Mouse (Mus musculus) embryonic facial prominence, embryonic 15.5 days (tissue): ENCODE measurements around the gene Eln. TPM values are rescaled to one million over a fixed set of nuclear protein-coding genes. Genes with fewer than 3 reads are reported as not detected.
A peak's percentile ranks its signal among the peaks of the same experiment; 100 is the strongest.

Experiments
- ATAC-seq: fragments of 200-750 bp; cut with Nextera tagmentation; 2 replicates; pipeline ENCODE4 v1.8.0; 2017; ENCODE audit warnings: low read depth, moderate TSS enrichment; ENCODE audit not compliant: insufficient number of reproducible peaks, low FRiP score, low TSS enrichment
- H3K27ac ChIP-seq: fragments of 300-500 bp; sonication (generic); replicated peaks from 2 replicates; pipeline ENCODE4 v1.5.1; 2015; ENCODE audit warnings: mild to moderate bottlenecking, inconsistent platforms
- H3K27me3 ChIP-seq: fragments of 300-500 bp; sonication (generic); 2 replicates; pipeline ENCODE4 v1.6.1; 2015; ENCODE audit warnings: inconsistent platforms
- H3K36me3 ChIP-seq: fragments of 300-500 bp; sonication (generic); 2 replicates; pipeline ENCODE4 v1.6.1; 2015; ENCODE audit warnings: mild to moderate bottlenecking, inconsistent platforms
- H3K4me1 ChIP-seq: fragments of 300-500 bp; sonication (generic); 2 replicates; pipeline ENCODE4 v1.6.1; 2015; ENCODE audit warnings: inconsistent platforms
- H3K4me2 ChIP-seq: fragments of 300-500 bp; sonication (generic); replicated peaks from 2 replicates; pipeline ENCODE4 v1.6.1; 2015; ENCODE audit warnings: mild to moderate bottlenecking, inconsistent platforms
- H3K4me3 ChIP-seq: fragments of 300-500 bp; sonication (generic); replicated peaks from 2 replicates; pipeline ENCODE4 v1.5.1; 2015; ENCODE audit warnings: mild to moderate bottlenecking, inconsistent platforms
- H3K9ac ChIP-seq: fragments of 300-500 bp; sonication (generic); 2 replicates; pipeline ENCODE4 v1.6.1; 2015; ENCODE audit warnings: inconsistent platforms
- H3K9me3 ChIP-seq: fragments of 300-500 bp; sonication (generic); replicated peaks from 2 replicates; pipeline ENCODE4 v1.6.1; 2016; ENCODE audit warnings: inconsistent platforms
- WGBS: fragments of 180-500 bp; shearing (Covaris S2); methylation state at CpG from one replicate; pipeline ENCODE4 v1.1.7; 2015; 5-methylcytosine and 5-hydroxymethylcytosine counted together
- polyA plus RNA-seq: library from polyadenylated mRNA; unstranded; fragments of >200 nt; fragmentation: Nextera tagmentation; extraction: Ambion mirVana; gene quantifications from 2 replicates; pipeline ENCODE4 v1.2.1, GENCODE M21; 2015

Eln gene
- polyA plus RNA-seq, 1 experiment from 2014 or later = 289 TPM

- H3K4me1 ChIP-seq = peaks cover 79% of the 10 kb centered on the region
- no peak for ATAC-seq
- no peak overlapping the region for H3K9ac ChIP-seq
- peak overlapping the region; percentile 25 for H3K4me2 ChIP-seq
- no peak overlapping the region for H3K27ac ChIP-seq
- no peaks in the 10 kb centered on the region for H3K27me3 ChIP-seq
- H3K4me3 ChIP-seq = peak overlapping the region; percentile 55; the same call in 1 of the 2 replicates
- no peaks in the 10 kb centered on the region for H3K9me3 ChIP-seq
- no peaks in the 10 kb centered on the region; the same call in 1 of the 2 replicates for H3K36me3 ChIP-seq
- 55% methylated on average over 12 of the region's 12 CpGs for WGBS
Measured at GRCm38 (mm10) chr5:134743991-134744390, 3.1 kb downstream of the Eln start.

DNA sequence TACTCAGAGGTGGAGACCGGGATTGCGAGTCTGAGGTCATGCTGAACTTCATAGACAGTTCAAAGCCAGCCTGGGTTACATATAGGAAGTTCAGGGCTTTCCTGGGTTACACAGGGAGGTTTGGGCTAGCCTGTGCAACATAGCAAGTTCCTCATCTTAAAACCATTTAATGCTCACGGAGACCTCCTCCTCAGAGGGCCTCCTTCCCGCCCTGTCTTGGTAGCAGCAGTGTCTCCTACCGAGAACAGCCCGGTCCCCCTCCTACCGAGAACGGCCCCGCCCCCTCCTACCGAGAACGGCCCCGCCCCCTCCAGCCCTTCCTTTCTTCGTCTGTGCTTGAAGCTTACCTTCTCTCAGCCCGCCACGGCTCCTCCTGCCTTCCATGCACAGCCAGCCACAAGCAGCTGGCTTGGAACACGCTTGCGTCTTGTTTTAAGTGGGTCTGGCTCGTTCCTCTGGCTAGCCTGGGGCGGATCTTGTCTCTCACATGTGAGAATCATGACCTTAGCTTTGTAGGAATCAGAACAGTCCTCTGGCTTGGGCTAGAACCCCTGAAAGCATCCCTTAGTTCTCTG is 4.8 kb downstream of the Eln start:
- H3K9ac ChIP-seq = no peak overlapping the region; the same call in 1 of the 2 replicates
- H3K36me3 ChIP-seq = peaks cover 8% of the 10 kb centered on the region
- 10% methylated on average over 18 of the region's 19 CpGs for WGBS
- peak; percentile 41; the same call in 1 of the 2 replicates for ATAC-seq
- H3K27me3 ChIP-seq = no peaks in the 10 kb centered on the region
- H3K4me2 ChIP-seq = peak overlapping the region; percentile 35
- H3K9me3 ChIP-seq = no peaks in the 10 kb centered on the region
- peak overlapping the region; percentile 11 for H3K4me3 ChIP-seq
- H3K27ac ChIP-seq = peak overlapping the region; percentile 73
- H3K4me1 ChIP-seq = peaks cover 67% of the 10 kb centered on the region

- Histone ChIP-seq H3K9ac (no peak overlapping the region), H3K27me3 (no peaks in the 10 kb centered on the region), H3K4me1 (peaks cover 54% of the 10 kb centered on the region), H3K4me2 (no peak overlapping the region), H3K27ac (peak overlapping the region; percentile 69), H3K36me3 (peaks cover 23% of the 10 kb centered on the region), H3K9me3 (no peaks in the 10 kb centered on the region), H3K4me3 (no peak overlapping the region)
- 43% methylated on average over 11 of the region's 11 CpGs for WGBS
- ATAC-seq = no peak; the same call in 1 of the 2 replicates
Measured at GRCm38 (mm10) chr5:134740501-134741341, 6.4 kb downstream of the Eln start.

DNA sequence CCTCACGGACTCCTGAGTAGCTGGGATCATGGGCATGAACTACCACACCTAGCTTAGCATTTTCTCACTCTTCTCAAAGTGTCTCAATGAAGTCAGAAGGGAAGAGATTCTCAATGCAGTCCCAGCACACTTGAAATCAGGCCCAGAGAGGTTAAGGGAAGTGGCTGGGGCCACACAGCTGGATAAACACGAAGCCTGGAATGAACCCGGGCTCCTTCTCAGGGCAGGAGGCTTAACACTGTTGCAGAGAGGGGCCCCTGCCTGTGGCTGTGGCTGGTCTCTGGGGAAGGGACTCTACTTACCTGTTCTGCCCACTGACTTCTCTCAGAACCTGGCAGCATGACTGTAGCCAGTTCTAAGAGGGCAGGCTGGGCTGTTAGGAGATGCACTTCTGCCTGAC is 7.2 kb downstream of the Eln start:
- H3K9ac ChIP-seq = no peak overlapping the region
- no peak for ATAC-seq
- H3K27ac ChIP-seq = no peak overlapping the region; the same call in 1 of the 2 replicates
- WGBS = 57% methylated on average over 3 of the region's 3 CpGs
- H3K36me3 ChIP-seq = peaks cover 26% of the 10 kb centered on the region
- no peak overlapping the region for H3K4me3 ChIP-seq
- no peaks in the 10 kb centered on the region for H3K27me3 ChIP-seq
- H3K4me1 ChIP-seq = peaks cover 51% of the 10 kb centered on the region
- H3K4me2 ChIP-seq = no peak overlapping the region
- no peaks in the 10 kb centered on the region for H3K9me3 ChIP-seq

DNA sequence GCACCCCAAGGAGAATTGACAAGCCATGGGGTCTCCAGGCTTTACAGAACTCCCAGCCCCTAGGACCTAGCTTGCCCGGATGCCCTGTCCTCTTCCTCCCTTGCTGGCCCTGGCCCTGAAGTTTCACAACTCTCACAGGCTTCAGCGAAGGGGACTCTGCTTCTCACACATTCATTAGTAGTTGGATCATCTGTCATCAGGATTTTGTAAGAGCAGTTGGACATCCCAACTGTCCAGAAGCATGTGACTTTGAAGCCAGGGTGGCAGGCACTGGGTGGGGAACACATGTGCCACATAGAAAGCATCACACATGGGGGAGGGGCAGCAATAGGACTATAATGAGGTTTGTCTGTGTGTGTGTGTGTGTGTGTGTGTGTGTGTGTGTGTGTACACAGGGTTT is 12.2 kb downstream of the Eln start:
- no peaks in the 10 kb centered on the region for H3K9me3 ChIP-seq
- peaks cover 35% of the 10 kb centered on the region for H3K36me3 ChIP-seq
- no peak overlapping the region for H3K4me3 ChIP-seq
- no peaks in the 10 kb centered on the region for H3K27me3 ChIP-seq
- no peak overlapping the region for H3K9ac ChIP-seq
- 77% methylated on average over 2 of the region's 2 CpGs for WGBS
- H3K4me1 ChIP-seq = peaks cover 23% of the 10 kb centered on the region
- no peak overlapping the region for H3K27ac ChIP-seq
- no peak overlapping the region for H3K4me2 ChIP-seq
- ATAC-seq = 0 out of 2 replicates have a peak, but pooled peaks have one; percentile 25

DNA sequence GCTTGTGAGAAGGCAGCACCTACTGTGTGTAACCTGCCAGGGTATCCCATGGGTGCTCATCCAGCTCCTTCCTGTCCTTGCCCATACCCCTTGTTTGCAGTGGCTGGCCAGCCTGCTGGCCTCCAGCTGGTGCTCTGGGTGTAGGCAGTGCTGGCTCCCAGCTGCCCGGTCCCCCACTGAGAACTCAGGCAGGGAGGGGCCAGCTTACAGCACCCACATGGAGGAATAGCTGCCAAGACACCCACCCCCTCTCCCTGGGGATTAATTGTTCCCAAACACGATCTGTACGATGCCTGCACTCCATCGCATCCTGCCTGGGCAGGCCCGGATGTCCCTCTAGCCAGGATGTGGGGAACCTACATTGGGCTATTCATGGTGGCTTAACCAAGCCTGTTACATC is 13.1 kb downstream of the Eln start:
- H3K27ac ChIP-seq = no peak overlapping the region
- no peaks in the 10 kb centered on the region for H3K27me3 ChIP-seq
- ATAC-seq = no peak
- H3K9me3 ChIP-seq = no peaks in the 10 kb centered on the region
- peaks cover 42% of the 10 kb centered on the region for H3K36me3 ChIP-seq
- WGBS = 43% methylated on average over 5 of the region's 5 CpGs
- H3K4me1 ChIP-seq = peaks cover 26% of the 10 kb centered on the region
- no peak overlapping the region for H3K4me2 ChIP-seq
- no peak overlapping the region for H3K4me3 ChIP-seq
- no peak overlapping the region for H3K9ac ChIP-seq

GRCm38 (mm10) chr5:134733241-134733640 is 13.9 kb downstream of the Eln start:
- no peaks in the 10 kb centered on the region for H3K27me3 ChIP-seq
- no peak overlapping the region for H3K4me2 ChIP-seq
- 41% methylated on average over 4 of the region's 4 CpGs for WGBS
- no peak overlapping the region for H3K27ac ChIP-seq
- no peaks in the 10 kb centered on the region for H3K9me3 ChIP-seq
- ATAC-seq = no peak
- peaks cover 29% of the 10 kb centered on the region for H3K4me1 ChIP-seq
- H3K4me3 ChIP-seq = no peak overlapping the region
- H3K9ac ChIP-seq = no peak overlapping the region
- H3K36me3 ChIP-seq = peaks cover 41% of the 10 kb centered on the region

- whole genome bisulfite sequencing = 90% methylated on average over 12 of the region's 12 CpGs
- no peak overlapping the region for H3K4me3 ChIP-seq
- peaks cover 44% of the 10 kb centered on the region; the same call in 1 of the 2 replicates for H3K36me3 ChIP-seq
- peaks cover 21% of the 10 kb centered on the region for H3K4me1 ChIP-seq
- no peak overlapping the region for H3K27ac ChIP-seq
- no peaks in the 10 kb centered on the region for H3K27me3 ChIP-seq
- no peaks in the 10 kb centered on the region for H3K9me3 ChIP-seq
- no peak overlapping the region for H3K9ac ChIP-seq
- no peak overlapping the region for H3K4me2 ChIP-seq
- ATAC-seq = no peak
Measured at GRCm38 (mm10) chr5:134729124-134729523, 18.0 kb downstream of the Eln start.

- Histone ChIP-seq H3K27ac (peak overlapping the region; percentile 48; the same call in 1 of the 2 replicates), H3K4me2 (no peak overlapping the region), H3K4me3 (no peak overlapping the region), H3K36me3 (peaks cover 45% of the 10 kb centered on the region), H3K9ac (no peak overlapping the region), H3K4me1 (peaks cover 15% of the 10 kb centered on the region), H3K9me3 (no peaks in the 10 kb centered on the region), H3K27me3 (no peaks in the 10 kb centered on the region)
- peak; percentile 51; the same call in 1 of the 2 replicates for ATAC-seq
- 25% methylated on average over 3 of the region's 3 CpGs for WGBS
Measured at GRCm38 (mm10) chr5:134728535-134728934, 18.6 kb downstream of the Eln start.

GRCm38 (mm10) chr5:134727001-134727639 is 20.0 kb downstream of the Eln start:
- Histone ChIP-seq H3K4me3 (no peak overlapping the region), H3K27me3 (no peaks in the 10 kb centered on the region), H3K36me3 (peaks cover 54% of the 10 kb centered on the region), H3K4me1 (peaks cover 11% of the 10 kb centered on the region), H3K4me2 (no peak overlapping the region), H3K9ac (no peak overlapping the region), H3K9me3 (no peaks in the 10 kb centered on the region), H3K27ac (no peak overlapping the region)
- ATAC-seq = no peak
- 79% methylated on average over 8 of the region's 8 CpGs for WGBS

DNA sequence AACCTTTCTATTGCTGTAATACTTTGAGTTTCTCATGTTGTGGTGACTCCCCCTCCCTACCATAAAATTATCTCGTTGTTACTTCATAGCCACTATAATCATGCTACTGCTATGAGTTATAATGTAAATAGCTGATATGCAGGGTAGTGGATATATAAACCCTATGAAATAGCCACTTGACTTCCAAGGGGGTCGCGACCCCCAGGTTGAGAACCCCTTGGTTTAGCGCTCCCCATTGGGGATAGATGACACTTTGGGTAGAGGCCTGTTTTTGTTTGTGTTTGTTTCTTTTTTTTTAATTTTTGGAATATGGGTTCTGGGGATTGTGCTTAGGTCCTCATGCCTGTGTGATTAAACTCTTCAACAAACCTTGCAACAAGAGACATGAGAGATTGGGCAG is 21.8 kb downstream of the Eln start:
- no peak for ATAC-seq

More for the DNA sequence above, 21.8 kb downstream of the Eln start:
- Histone ChIP-seq H3K4me2 (no peak overlapping the region), H3K27me3 (no peaks in the 10 kb centered on the region), H3K9ac (no peak overlapping the region), H3K9me3 (no peaks in the 10 kb centered on the region), H3K4me1 (peaks cover 12% of the 10 kb centered on the region), H3K27ac (no peak overlapping the region), H3K4me3 (no peak overlapping the region), H3K36me3 (peaks cover 58% of the 10 kb centered on the region)
- 70% methylated on average over 4 of the region's 4 CpGs for WGBS
